Mouse (Mus musculus) forebrain, embryonic 12.5 days (tissue): ENCODE data around the gene Hist1h2bf. TPM values are rescaled to one million over a fixed set of nuclear protein-coding genes. Genes with fewer than 3 reads are reported as not detected.
"Not testable (repeated sequence)": the region's sequence is repeated elsewhere in the genome, so short reads cannot be mapped to it uniquely, and the experiment has no call there.

Source experiments
- ATAC-seq: fragments of 200-750 bp; cut with Nextera tagmentation; 2 replicates; pipeline ENCODE4 v1.8.0; 2017; ENCODE audit warnings: moderate TSS enrichment; ENCODE audit not compliant: low FRiP score
- H3K27ac ChIP-seq: fragments of 300-500 bp; sonication (generic); 2 replicates; pipeline ENCODE4 v1.5.1; 2016; ENCODE audit warnings: mild to moderate bottlenecking
- H3K27me3 ChIP-seq: fragments of 300-500 bp; sonication (generic); 2 replicates; pipeline ENCODE4 v1.6.1; 2016; ENCODE audit warnings: mild to moderate bottlenecking
- H3K36me3 ChIP-seq: fragments of 300-500 bp; sonication (generic); replicated peaks from 2 replicates; pipeline ENCODE4 v1.6.1; 2016; ENCODE audit warnings: mild to moderate bottlenecking
- H3K4me1 ChIP-seq: fragments of 300-500 bp; sonication (generic); 2 replicates; pipeline ENCODE4 v1.6.1; 2016
- H3K4me2 ChIP-seq: fragments of 300-500 bp; sonication (generic); 2 replicates; pipeline ENCODE4 v1.6.1; 2016; ENCODE audit warnings: mild to moderate bottlenecking, moderate library complexity
- H3K4me3 ChIP-seq: fragments of 300-500 bp; sonication (generic); replicated peaks from 2 replicates; pipeline ENCODE4 v1.5.1; 2016; ENCODE audit warnings: mild to moderate bottlenecking
- H3K9ac ChIP-seq: fragments of 300-500 bp; sonication (generic); 2 replicates; pipeline ENCODE4 v1.6.1; 2016; ENCODE audit warnings: mild to moderate bottlenecking
- H3K9me3 ChIP-seq: fragments of 300-500 bp; sonication (generic); 2 replicates; pipeline ENCODE4 v1.6.1; 2016
- WGBS: fragments of 180-500 bp; shearing (Covaris S2); methylation state at CpG from one replicate; pipeline ENCODE4 v1.1.7; 2016; 5-methylcytosine and 5-hydroxymethylcytosine counted together
- polyA plus RNA-seq: library from polyadenylated mRNA; unstranded; fragments of >200 nt; fragmentation: Nextera tagmentation; extraction: Ambion mirVana; gene quantifications from 2 replicates; pipeline ENCODE4 v1.2.1, GENCODE M21; 2016

Hist1h2bf gene
- polyA plus RNA-seq, 1 experiment from 2014 or later: 9.5 TPM

DNA sequence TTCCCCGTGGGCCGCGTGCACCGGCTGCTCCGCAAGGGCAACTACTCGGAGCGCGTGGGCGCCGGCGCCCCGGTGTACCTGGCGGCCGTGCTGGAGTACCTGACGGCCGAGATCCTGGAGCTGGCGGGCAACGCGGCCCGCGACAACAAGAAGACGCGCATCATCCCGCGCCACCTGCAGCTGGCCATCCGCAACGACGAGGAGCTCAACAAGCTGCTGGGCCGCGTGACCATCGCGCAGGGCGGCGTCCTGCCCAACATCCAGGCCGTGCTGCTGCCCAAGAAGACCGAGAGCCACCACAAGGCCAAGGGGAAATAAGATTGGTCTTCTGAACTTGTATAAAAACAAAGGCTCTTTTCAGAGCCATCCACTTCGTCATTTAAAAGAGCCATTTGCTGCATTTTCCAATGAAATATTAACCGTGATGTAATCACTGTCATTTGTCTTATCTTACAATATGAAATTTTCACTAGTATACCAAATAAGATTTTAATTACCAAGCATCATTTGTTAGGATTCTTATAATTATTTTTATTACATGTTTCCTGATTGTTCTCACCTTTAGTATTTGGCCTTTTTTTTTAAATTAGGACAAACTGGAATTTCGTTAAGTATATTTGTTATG, 662 bp upstream of the Hist1h2bf start:
- WGBS: 2% methylated on average over 10 of the region's 39 CpGs
- 0 out of 2 replicates have a peak, but pooled peaks have one; percentile 0 for ATAC-seq
- H3K27me3 ChIP-seq, H3K36me3 ChIP-seq, H3K9me3 ChIP-seq: not testable (repeated sequence)
- H3K4me2 ChIP-seq: peak overlapping the region; percentile 67
- H3K27ac ChIP-seq: peak overlapping the region; percentile 97
- peaks cover 31% of the 10 kb centered on the region for H3K4me1 ChIP-seq
- H3K9ac ChIP-seq: peak overlapping the region; percentile 56; the same call in 1 of the 2 replicates
- H3K4me3 ChIP-seq: peak overlapping the region; percentile 47

DNA sequence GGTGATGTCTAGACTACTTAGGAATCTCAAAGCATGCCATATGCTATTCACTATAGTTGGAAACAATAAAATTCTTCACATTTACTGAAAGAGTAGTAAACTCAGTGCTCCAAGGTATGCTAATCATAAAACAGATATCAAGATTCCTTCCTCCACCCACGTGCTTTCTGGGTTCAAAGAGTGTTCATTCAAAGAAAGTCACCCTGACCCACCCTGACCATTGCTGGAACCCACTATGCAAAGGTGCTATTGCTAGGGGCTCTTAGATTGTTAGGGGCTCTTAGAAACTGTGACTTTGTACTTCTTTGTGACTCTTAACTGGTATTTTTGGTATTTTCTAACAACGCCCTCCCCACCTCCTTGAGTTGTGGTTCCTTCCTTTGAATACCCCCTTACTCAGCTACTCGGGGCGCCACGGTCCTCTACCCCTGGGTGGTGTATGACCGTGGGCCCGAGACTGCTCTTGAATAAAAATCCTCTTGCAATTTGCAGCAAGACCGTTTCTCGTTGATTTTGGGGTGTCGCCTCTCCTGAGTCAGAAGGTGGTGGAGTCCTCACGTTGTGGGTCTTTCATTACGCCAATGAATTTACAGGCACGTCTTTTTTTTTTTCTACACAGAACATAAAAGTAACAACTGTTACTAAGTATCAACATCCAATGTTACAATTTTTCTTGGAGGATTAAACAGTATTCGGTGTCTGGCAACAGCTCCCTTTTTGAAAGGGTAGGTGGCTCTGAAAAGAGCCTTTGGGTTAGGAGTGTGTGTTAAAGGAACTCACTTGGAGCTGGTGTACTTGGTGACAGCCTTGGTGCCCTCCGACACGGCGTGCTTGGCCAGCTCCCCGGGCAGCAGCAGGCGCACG, 730 bp downstream of the Hist1h2bf start:
- peak overlapping the region; percentile 66 for H3K4me2 ChIP-seq
- 6% methylated on average over 20 of the region's 20 CpGs for WGBS

DNA sequence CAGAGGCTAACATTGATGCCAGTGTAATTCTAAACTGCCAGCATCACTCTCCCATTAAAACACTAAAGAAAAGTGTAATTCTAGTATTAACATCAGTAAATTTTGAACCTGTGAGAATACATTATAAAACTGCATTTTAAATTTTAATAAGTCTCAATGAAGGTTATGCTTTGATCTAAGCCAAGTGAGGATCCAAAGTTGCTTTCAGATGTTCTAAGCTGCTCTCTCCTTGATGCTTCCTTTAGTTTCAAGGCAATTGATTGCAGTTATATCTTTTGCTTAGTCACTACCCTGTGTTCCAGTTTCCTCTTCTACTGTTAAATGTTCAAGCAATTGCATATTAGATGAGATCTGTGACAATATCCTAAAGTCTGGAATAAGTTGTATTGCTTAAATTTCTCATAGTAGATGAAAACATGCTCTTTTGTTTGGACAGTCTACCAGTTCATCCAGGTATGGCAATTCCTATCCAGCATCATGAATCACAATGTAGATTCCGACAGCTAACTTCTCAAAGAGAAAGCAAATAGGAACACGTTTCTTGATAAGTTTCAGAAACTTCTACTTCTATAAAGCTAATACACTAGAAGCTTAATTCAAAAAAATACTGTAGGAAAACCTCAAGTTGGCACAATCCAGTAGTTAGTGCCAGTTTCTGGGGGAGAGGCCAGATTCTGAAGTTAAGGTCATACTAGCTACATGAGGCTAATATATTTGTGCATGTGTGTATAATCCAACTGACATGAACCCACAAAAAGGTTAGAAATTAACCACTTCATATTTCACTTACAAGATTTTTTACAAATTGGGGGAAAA, 1.6 kb downstream of the Hist1h2bf start:
- Histone ChIP-seq H3K4me3 (peak overlapping the region; percentile 47), H3K27ac (peak overlapping the region; percentile 97), H3K27me3 (no peaks in the 10 kb centered on the region), H3K9me3 (no peaks in the 10 kb centered on the region), H3K9ac (peak overlapping the region; percentile 77), H3K4me2 (peak overlapping the region; percentile 66), H3K36me3 (no peaks in the 10 kb centered on the region), H3K4me1 (peaks cover 31% of the 10 kb centered on the region)
- WGBS: 33% methylated on average over 2 of the region's 2 CpGs
- ATAC-seq: no peak

More for the DNA sequence above, 730 bp downstream of the Hist1h2bf start:
- not testable (repeated sequence) for ATAC-seq, H3K9me3 ChIP-seq, H3K27me3 ChIP-seq, H3K36me3 ChIP-seq
- Histone ChIP-seq H3K9ac (peak overlapping the region; percentile 77), H3K27ac (peak overlapping the region; percentile 97), H3K4me3 (peak overlapping the region; percentile 47), H3K4me1 (peaks cover 31% of the 10 kb centered on the region)

DNA sequence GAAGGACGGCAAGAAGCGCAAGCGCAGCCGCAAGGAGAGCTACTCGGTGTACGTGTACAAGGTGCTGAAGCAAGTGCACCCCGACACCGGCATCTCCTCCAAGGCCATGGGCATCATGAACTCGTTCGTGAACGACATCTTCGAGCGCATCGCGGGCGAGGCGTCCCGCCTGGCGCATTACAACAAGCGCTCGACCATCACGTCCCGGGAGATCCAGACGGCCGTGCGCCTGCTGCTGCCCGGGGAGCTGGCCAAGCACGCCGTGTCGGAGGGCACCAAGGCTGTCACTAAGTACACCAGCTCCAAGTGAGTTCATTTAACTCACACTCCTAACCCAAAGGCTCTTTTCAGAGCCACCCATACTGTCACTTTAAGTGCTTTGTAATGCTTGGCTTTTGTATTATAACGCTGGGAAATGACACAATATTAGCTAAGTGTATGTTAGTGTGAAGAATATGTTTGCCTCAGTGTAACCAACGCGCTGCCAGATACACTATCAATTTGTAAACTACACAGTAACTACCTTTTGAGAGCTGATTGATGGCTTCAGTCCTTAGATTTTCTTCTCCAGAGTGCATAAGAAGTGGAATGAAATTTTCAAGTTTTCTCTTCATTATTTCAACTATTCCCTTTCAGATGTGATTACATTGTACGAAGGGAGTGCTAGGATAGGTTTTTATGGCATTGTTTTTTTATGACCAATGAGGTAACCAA, 2.3 kb downstream of the Hist1h2bf start:
- peak overlapping the region; percentile 97 for H3K27ac ChIP-seq
- H3K9ac ChIP-seq: peak overlapping the region; percentile 77
- H3K9me3 ChIP-seq, H3K36me3 ChIP-seq, ATAC-seq, H3K27me3 ChIP-seq: not testable (repeated sequence)
- under 1% methylated on average over 14 of the region's 34 CpGs for WGBS
- H3K4me1 ChIP-seq: peaks cover 24% of the 10 kb centered on the region
- peak overlapping the region; percentile 66 for H3K4me2 ChIP-seq
- H3K4me3 ChIP-seq: peak overlapping the region; percentile 47

DNA sequence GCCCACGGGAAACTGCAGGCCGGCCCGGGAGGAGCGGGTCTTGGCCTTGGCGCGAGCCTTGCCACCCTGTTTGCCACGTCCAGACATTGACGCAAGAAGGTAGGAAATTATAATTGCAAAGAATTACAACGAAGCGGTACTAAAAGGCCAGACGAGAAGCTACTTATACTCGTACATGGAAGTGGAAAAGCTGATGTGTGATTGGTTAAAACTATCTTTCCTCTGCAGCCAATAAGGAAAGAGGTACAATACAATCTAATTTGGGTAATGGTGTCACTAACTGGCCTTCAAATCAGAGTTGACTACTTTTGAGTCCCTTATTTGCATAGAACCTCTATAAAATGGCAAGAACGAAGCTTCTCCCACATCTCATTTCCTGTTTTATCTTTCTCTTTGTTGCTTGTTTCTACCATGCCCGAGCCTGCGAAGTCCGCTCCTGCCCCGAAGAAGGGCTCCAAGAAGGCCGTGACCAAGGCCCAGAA, 2.9 kb downstream of the Hist1h2bf start, which contains the start of the genes Hist1h2ae and Hist1h2bg:
Hist1h2ae (minus strand) TSS at position 199 of the 482 bp plus-strand sequence.
Hist1h2bg (plus strand) TSS at position 375 of the 482 bp plus-strand sequence.
- Histone ChIP-seq H3K4me2 (peak within 1 kb of the TSS; percentile 66), H3K27me3 (no peaks in the 10 kb centered on the region), H3K4me3 (peak within 1 kb of the TSS; percentile 47), H3K9ac (peak within 1 kb of the TSS; percentile 77), H3K27ac (peak within 1 kb of the TSS; percentile 97), H3K9me3 (no peaks in the 10 kb centered on the region), H3K36me3 (no peaks in the 10 kb centered on the region), H3K4me1 (peaks cover 18% of the 10 kb centered on the region)
- WGBS: under 1% methylated on average over 18 of the region's 18 CpGs
- peak; percentile 90 for ATAC-seq

DNA sequence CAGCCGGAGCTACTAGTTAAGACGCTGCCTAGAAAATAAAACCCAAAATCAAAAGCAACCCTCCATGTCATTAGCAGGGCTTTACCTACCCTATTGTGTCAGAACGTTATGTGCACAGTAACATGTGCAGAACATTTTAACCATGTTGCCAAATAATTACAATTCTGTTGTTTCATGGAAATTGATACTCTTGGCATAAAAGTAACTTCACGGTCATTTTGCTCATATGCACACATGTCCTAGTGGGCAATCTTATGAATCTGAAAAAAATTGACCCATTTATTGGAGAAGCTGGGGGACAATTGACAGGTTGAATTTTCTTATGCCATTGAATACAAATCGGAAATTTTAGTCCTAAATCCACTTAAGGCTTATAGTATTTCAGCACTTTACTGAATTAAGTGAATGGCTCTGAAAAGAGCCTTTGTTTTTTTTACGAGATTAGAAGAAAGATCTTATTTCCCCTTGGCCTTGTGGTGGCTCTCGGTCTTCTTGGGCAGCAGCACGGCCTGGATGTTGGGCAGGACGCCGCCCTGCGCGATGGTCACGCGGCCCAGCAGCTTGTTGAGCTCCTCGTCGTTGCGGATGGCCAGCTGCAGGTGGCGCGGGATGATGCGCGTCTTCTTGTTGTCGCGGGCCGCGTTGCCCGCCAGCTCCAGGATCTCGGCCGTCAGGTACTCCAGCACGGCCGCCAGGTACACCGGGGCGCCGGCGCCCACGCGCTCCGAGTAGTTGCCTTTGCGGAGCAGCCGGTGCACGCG, 3.6 kb downstream of the Hist1h2bf start:
- Histone ChIP-seq H3K27ac (peak overlapping the region; percentile 97), H3K4me2 (peak overlapping the region; percentile 66), H3K4me1 (peaks cover 17% of the 10 kb centered on the region), H3K4me3 (peak overlapping the region; percentile 47), H3K9ac (peak overlapping the region; percentile 49)
- not testable (repeated sequence) for H3K9me3 ChIP-seq, H3K36me3 ChIP-seq, ATAC-seq, H3K27me3 ChIP-seq
- WGBS: under 1% methylated on average over 29 of the region's 41 CpGs

DNA sequence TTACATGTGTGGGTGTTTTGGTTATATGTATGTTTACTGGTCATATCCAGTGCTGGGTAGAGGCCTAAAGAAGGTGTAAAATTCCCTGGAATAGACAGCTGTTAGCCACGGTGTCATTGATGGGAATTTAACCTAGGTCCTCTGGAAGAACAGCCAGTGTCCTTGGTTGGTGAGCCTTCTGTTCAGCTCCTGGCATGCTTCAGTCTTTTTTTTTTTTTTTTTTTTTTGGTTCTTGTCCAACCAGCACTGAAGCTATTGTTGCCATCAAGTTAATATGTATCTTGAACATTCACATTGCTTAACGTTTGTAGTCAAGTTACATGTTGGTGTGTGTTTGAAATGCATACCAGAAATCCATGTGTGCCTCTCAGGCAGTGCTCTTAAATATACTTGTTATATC, 9.5 kb downstream of the Hist1h2bf start:
- Histone ChIP-seq H3K4me1 (no peaks in the 10 kb centered on the region; the same call in 1 of the 2 replicates), H3K4me2 (no peak overlapping the region), H3K36me3 (no peaks in the 10 kb centered on the region), H3K27me3 (no peaks in the 10 kb centered on the region), H3K27ac (peak overlapping the region; percentile 99; the same call in 1 of the 2 replicates), H3K9ac (no peak overlapping the region), H3K9me3 (no peaks in the 10 kb centered on the region), H3K4me3 (no peak overlapping the region)
- ATAC-seq: no peak
- WGBS: 84% methylated on average over 2 of the region's 2 CpGs

DNA sequence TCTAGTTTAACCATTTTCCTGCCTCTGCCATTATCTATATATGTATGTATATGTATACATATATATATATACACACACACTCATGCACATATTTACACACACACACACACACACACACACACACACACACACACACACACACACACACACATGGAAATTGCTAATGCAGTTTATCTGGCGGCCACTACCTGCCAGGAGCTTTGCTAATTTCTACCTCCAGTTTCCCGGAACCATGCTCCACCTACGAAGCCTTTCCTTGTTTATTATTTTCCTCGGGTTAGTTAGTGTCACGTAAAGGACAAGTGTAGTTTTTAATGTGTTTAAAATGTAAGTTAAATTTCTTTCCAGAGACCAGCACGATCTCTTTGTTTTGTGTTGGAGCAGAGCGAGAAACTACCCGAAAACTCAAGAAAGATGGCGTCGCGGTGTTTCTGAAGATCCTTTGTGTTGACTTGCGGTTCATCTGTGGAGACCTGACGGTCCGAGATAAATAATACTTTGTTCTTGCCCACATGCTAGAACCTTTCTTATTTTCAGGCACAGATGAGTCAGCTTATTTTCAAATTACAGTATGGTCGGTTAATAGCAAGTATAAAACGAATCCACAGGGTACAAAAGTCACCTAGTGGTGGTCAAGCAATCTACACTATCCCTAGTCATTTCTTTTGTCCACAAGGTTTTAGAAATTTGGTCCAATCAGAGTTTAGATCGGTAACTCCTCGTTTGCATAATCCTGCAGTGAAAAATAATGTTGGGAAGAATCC, 11.1 kb downstream of the Hist1h2bf start:
- Histone ChIP-seq H3K9me3 (no peaks in the 10 kb centered on the region), H3K4me3 (peak overlapping the region; percentile 44), H3K9ac (peak overlapping the region; percentile 48), H3K4me1 (no peaks in the 10 kb centered on the region; the same call in 1 of the 2 replicates), H3K27me3 (no peaks in the 10 kb centered on the region), H3K27ac (peak overlapping the region; percentile 99), H3K4me2 (peak overlapping the region; percentile 64), H3K36me3 (no peaks in the 10 kb centered on the region)
- WGBS: 2% methylated on average over 18 of the region's 18 CpGs
- peak; percentile 57 for ATAC-seq

DNA sequence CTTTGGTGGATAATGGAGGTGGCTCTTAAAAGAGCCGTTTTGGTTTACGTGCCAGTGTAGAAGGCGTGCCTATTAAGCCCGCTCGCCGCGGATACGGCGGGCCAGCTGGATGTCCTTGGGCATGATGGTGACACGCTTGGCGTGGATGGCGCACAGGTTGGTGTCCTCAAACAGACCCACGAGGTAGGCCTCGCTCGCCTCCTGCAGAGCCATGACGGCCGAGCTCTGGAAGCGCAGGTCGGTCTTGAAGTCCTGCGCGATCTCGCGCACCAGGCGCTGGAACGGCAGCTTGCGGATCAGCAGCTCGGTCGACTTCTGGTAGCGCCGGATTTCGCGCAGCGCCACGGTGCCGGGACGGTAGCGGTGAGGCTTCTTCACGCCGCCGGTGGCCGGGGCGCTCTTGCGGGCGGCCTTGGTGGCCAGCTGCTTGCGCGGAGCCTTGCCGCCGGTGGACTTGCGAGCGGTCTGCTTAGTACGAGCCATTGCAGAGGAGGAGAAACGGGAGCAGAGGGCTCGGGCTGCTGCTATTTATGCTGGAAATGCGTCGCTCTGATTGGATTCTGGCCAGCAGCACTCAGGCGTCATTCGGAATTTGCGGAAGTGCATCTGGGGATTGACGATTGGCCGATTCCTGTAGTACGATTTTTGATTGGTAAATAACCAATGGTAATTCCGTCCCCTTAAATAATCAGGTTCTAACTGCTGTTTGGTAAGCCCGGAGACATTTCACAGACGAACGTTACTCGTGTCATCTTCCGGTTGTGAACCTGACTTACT, 11.9 kb downstream of the Hist1h2bf start, which contains the start of gene Hist1h3e:
Hist1h3e (minus strand) TSS at position 487 of the 777 bp plus-strand sequence.
- H3K27ac ChIP-seq: peak within 1 kb of the TSS; percentile 99
- not testable (repeated sequence) for H3K36me3 ChIP-seq, H3K9me3 ChIP-seq, H3K4me1 ChIP-seq, H3K27me3 ChIP-seq
- H3K4me3 ChIP-seq: peak within 1 kb of the TSS; percentile 44
- under 1% methylated on average over 48 of the region's 67 CpGs for WGBS
- peak; percentile 98 for ATAC-seq
- peak within 1 kb of the TSS; percentile 64 for H3K4me2 ChIP-seq
- H3K9ac ChIP-seq: peak within 1 kb of the TSS; percentile 63

DNA sequence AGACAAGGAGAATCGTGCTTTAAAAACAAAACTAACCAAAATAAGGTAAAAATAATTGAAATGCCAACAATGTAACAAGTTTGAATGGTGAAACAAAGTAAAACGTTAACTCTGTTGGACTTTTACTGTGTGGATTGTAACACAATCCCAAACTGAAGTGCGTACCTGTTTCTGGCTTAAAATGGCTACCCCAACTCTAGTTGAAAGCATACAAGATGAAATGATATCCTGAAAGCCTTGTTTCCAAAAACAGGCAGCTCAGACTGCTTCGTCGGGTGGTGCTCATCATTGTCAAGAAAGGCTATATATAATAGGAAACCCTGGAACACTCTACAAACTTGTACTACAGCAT, 12.5 kb downstream of the Hist1h2bf start:
- 0% methylated on average over 2 of the region's 5 CpGs for WGBS
- ATAC-seq, H3K27me3 ChIP-seq, H3K36me3 ChIP-seq, H3K9me3 ChIP-seq, H3K4me1 ChIP-seq: not testable (repeated sequence)
- peak overlapping the region; percentile 44 for H3K4me3 ChIP-seq
- H3K4me2 ChIP-seq: peak overlapping the region; percentile 64
- H3K27ac ChIP-seq: peak overlapping the region; percentile 99
- H3K9ac ChIP-seq: peak overlapping the region; percentile 63
